Mouse (Mus musculus) lung, adult 2 months (tissue): ENCODE data around the gene Kdr.

Experiments used
- CTCF ChIP-seq: fragments of 200-500 bp; IDR thresholded peaks from 2 replicates; pipeline ENCODE4 v1.5.1; 2011; ENCODE audit warnings: mild to moderate bottlenecking, low read length, control low read depth; ENCODE audit not compliant: insufficient read depth
- POLR2A ChIP-seq: fragments of 200-500 bp; IDR thresholded peaks from 2 replicates; pipeline ENCODE4 v1.6.1; 2011; ENCODE audit warnings: low read depth, mild to moderate bottlenecking, control low read depth, low read length, borderline replicate concordance; ENCODE audit errors: extremely low read depth

GRCm38 (mm10) chr5:75974543-75975130 is 3.6 kb downstream of the Kdr start:
- TF ChIP-seq POLR2A (no peak), CTCF (no peak)
